Mouse (Mus musculus): ENCODE measurements at regions not wholly inside any gene's neighbourhood (a gene's known extent, or its start where the extent isn't known, plus 50 kb on each side); places are given as distances from the start of the nearest gene placed in this dataset.

- Histone ChIP-seq H3K79me2 (ENCODE audit: control insufficient read depth, insufficient read depth) (no peaks in the 10 kb centered on the region), H3K27me3 (ENCODE audit: control insufficient read depth, insufficient read depth, insufficient read length) (no peaks in the 10 kb centered on the region), H3K4me3 (ENCODE audit: insufficient read depth, poor library complexity, severe bottlenecking) (no peak overlapping the region), H3ac (ENCODE audit: control insufficient read depth, insufficient read length, low read depth) (no peak overlapping the region), H3K36me3 (ENCODE audit: control insufficient read depth, insufficient read depth) (no peaks in the 10 kb centered on the region), H3K79me3 (ENCODE audit: low read depth) (no peaks in the 10 kb centered on the region)
- TF ChIP-seq CTCF (IDR thresholded peaks at IDR 0.05; ENCODE audit: control insufficient read depth, insufficient read depth, insufficient read length) (no peak), MYOD1 (IDR thresholded peaks at IDR 0.05; ENCODE audit: control insufficient read depth, insufficient read length, low read depth) (no peak), FOSL1 (IDR thresholded peaks at IDR 0.05; ENCODE audit: insufficient read depth, low read length, poor library complexity, severe bottlenecking) (no peak), MAX (IDR thresholded peaks at IDR 0.05) (no peak), CEBPB (IDR thresholded peaks at IDR 0.05; ENCODE audit: low read depth) (no peak), MYOG (IDR thresholded peaks at IDR 0.05; ENCODE audit: control insufficient read depth, extremely low read depth, insufficient read length) (no peak), USF1 (IDR thresholded peaks at IDR 0.05; ENCODE audit: low read depth) (no peak)
Measured at GRCm38 (mm10) chr16:5493352-5493751, 237.6 kb upstream of the Eef2kmt start.

DNA sequence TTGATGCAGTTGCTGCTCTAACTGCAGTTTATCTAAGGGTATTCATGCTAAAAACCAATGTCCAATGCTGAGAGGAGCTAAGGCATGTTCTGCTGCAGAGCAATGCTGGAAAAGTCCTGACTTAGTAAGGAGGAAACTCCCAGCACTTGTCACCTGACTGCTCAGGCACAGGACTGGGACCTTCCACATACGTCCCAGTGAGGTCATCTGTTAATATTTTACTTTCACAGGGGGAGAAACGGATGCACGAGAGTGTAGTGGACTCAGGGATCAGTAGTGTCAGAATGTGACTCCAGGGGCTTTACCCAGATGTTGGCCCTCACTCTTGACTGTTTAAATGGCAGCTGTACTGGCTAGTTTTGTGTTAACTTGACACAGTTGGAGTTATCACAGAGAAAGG lies 231.5 kb upstream of the Eef2kmt start:
- Histone ChIP-seq H3K4me3 (ENCODE audit: insufficient read depth, poor library complexity, severe bottlenecking) (no peak overlapping the region), H3K27me3 (ENCODE audit: control insufficient read depth, insufficient read depth, insufficient read length) (no peaks in the 10 kb centered on the region), H3K79me2 (ENCODE audit: control insufficient read depth, insufficient read depth) (no peaks in the 10 kb centered on the region), H3K36me3 (ENCODE audit: control insufficient read depth, insufficient read depth) (no peaks in the 10 kb centered on the region), H3K79me3 (ENCODE audit: low read depth) (no peaks in the 10 kb centered on the region), H3ac (ENCODE audit: control insufficient read depth, insufficient read length, low read depth) (no peak overlapping the region)
- no peak for TF ChIP-seq MYOD1 (IDR thresholded peaks at IDR 0.05; ENCODE audit: control insufficient read depth, insufficient read length, low read depth)

DNA sequence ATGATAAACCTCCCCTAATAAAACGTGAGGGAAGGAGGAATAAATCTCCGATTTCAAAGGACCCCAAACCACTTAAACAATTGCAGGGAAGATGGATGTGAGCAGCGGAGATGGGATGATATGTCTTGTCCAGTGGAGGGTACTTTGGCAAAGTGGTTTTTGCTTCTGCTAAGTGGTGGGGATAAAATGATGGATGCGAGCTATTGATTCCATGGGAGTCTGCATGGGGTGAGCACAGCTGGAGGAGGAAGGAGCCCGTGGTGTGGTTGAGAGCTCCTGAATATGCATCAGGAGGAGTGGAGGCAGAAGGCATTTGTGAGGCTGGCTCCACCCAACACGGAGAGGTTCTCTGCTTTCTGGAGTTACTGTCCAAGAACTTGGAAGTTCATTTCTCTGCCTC lies 227.6 kb upstream of the Eef2kmt start:
- Histone ChIP-seq H3K79me3 (ENCODE audit: low read depth) (no peaks in the 10 kb centered on the region), H3K27me3 (ENCODE audit: control insufficient read depth, insufficient read depth, insufficient read length) (no peaks in the 10 kb centered on the region), H3K79me2 (ENCODE audit: control insufficient read depth, insufficient read depth) (no peaks in the 10 kb centered on the region), H3ac (ENCODE audit: control insufficient read depth, insufficient read length, low read depth) (no peak overlapping the region), H3K4me3 (ENCODE audit: insufficient read depth, poor library complexity, severe bottlenecking) (no peak overlapping the region), H3K36me3 (ENCODE audit: control insufficient read depth, insufficient read depth) (no peaks in the 10 kb centered on the region)
- TF ChIP-seq USF1 (IDR thresholded peaks at IDR 0.05; ENCODE audit: low read depth), result no peak
- TF ChIP-seq MYOD1 (IDR thresholded peaks at IDR 0.05; ENCODE audit: control insufficient read depth, insufficient read length, low read depth), result no peak
- TF ChIP-seq CTCF (IDR thresholded peaks at IDR 0.05; ENCODE audit: control insufficient read depth, insufficient read depth, insufficient read length), result no peak
- no peak for TF ChIP-seq CEBPB (IDR thresholded peaks at IDR 0.05; ENCODE audit: low read depth)
- no peak for TF ChIP-seq MYOG (IDR thresholded peaks at IDR 0.05; ENCODE audit: control insufficient read depth, extremely low read depth, insufficient read length)
- TF ChIP-seq MAX (IDR thresholded peaks at IDR 0.05), result no peak
- no peak for TF ChIP-seq FOSL1 (IDR thresholded peaks at IDR 0.05; ENCODE audit: insufficient read depth, low read length, poor library complexity, severe bottlenecking)

- Histone ChIP-seq H3K4me3 (ENCODE audit: insufficient read depth, poor library complexity, severe bottlenecking) (no peak overlapping the region), H3K36me3 (ENCODE audit: control insufficient read depth, insufficient read depth) (no peaks in the 10 kb centered on the region), H3K79me2 (ENCODE audit: control insufficient read depth, insufficient read depth) (no peaks in the 10 kb centered on the region), H3K27me3 (ENCODE audit: control insufficient read depth, insufficient read depth, insufficient read length) (no peaks in the 10 kb centered on the region), H3ac (ENCODE audit: control insufficient read depth, insufficient read length, low read depth) (no peak overlapping the region), H3K79me3 (ENCODE audit: low read depth) (no peaks in the 10 kb centered on the region)
- TF ChIP-seq MYOD1 (IDR thresholded peaks at IDR 0.05; ENCODE audit: control insufficient read depth, insufficient read length, low read depth), result no peak
- no peak for TF ChIP-seq CEBPB (IDR thresholded peaks at IDR 0.05; ENCODE audit: low read depth)
Measured at GRCm38 (mm10) chr16:5480148-5480547, 224.4 kb upstream of the Eef2kmt start.

DNA sequence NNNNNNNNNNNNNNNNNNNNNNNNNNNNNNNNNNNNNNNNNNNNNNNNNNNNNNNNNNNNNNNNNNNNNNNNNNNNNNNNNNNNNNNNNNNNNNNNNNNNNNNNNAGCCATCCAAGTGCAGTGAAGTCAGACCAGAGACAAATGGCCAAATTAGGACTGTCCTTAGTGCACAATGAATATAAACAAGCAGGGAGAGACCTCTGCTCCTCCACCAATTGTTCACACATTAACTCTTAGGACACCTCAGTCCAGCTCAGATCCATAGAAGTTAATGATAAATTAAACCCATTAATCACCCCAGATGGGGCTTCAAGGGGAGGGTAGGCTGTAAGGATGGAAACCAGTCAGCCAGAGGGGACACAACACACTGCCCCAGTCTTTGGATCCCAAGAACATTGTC lies 223.2 kb upstream of the Eef2kmt start:
- Histone ChIP-seq H3K27me3 (ENCODE audit: control insufficient read depth, insufficient read depth, insufficient read length) (no peaks in the 10 kb centered on the region), H3K4me3 (ENCODE audit: insufficient read depth, poor library complexity, severe bottlenecking) (no peak overlapping the region), H3ac (ENCODE audit: control insufficient read depth, insufficient read length, low read depth) (no peak overlapping the region), H3K79me2 (ENCODE audit: control insufficient read depth, insufficient read depth) (no peaks in the 10 kb centered on the region), H3K79me3 (ENCODE audit: low read depth) (no peaks in the 10 kb centered on the region), H3K36me3 (ENCODE audit: control insufficient read depth, insufficient read depth) (no peaks in the 10 kb centered on the region)
- TF ChIP-seq USF1 (IDR thresholded peaks at IDR 0.05; ENCODE audit: low read depth), result no peak
- TF ChIP-seq FOSL1 (IDR thresholded peaks at IDR 0.05; ENCODE audit: insufficient read depth, low read length, poor library complexity, severe bottlenecking), result no peak
- TF ChIP-seq MYOD1 (IDR thresholded peaks at IDR 0.05; ENCODE audit: control insufficient read depth, insufficient read length, low read depth), result no peak
- TF ChIP-seq CEBPB (IDR thresholded peaks at IDR 0.05; ENCODE audit: low read depth), result no peak
- no peak for TF ChIP-seq CTCF (IDR thresholded peaks at IDR 0.05; ENCODE audit: control insufficient read depth, insufficient read depth, insufficient read length)
- no peak for TF ChIP-seq MAX (IDR thresholded peaks at IDR 0.05)
- TF ChIP-seq MYOG (IDR thresholded peaks at IDR 0.05; ENCODE audit: control insufficient read depth, extremely low read depth, insufficient read length), result no peak

DNA sequence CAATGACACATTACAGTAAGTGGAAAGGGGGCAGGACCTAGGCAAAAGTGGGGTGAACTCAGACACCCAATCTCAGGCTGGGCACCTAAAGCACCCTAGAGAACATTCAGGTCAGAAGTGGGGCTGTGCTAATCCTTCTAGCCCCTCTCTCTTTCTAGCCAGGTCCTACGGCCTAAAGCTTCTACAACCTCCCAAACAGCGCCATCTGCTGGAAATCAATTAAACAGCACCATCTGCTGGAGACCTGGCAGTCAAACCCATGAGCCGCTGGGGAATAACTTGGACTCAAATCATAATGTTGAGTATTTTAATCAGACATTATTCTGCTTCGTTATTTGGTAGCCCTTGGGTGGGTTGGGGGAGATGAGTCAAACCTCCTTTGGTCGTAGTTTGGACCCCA lies 215.5 kb upstream of the Eef2kmt start:
- Histone ChIP-seq H3K4me3 (ENCODE audit: insufficient read depth, poor library complexity, severe bottlenecking) (no peak overlapping the region), H3K27me3 (ENCODE audit: control insufficient read depth, insufficient read depth, insufficient read length) (no peaks in the 10 kb centered on the region), H3ac (ENCODE audit: control insufficient read depth, insufficient read length, low read depth) (no peak overlapping the region), H3K79me3 (ENCODE audit: low read depth) (no peaks in the 10 kb centered on the region), H3K36me3 (ENCODE audit: control insufficient read depth, insufficient read depth) (no peaks in the 10 kb centered on the region), H3K79me2 (ENCODE audit: control insufficient read depth, insufficient read depth) (no peaks in the 10 kb centered on the region)
- TF ChIP-seq MAX (IDR thresholded peaks at IDR 0.05) (no peak), MYOG (IDR thresholded peaks at IDR 0.05; ENCODE audit: control insufficient read depth, extremely low read depth, insufficient read length) (no peak), CEBPB (IDR thresholded peaks at IDR 0.05; ENCODE audit: low read depth) (no peak), CTCF (IDR thresholded peaks at IDR 0.05; ENCODE audit: control insufficient read depth, insufficient read depth, insufficient read length) (no peak)
